Mouse (Mus musculus) intestine, postnatal 0 days (tissue): ENCODE data around the gene Stac3. TPM values are rescaled to one million over a fixed set of nuclear protein-coding genes. Genes with fewer than 3 reads are reported as not detected.

Source experiments
- ATAC-seq: fragments of 200-750 bp; cut with Nextera tagmentation; 2 replicates; pipeline ENCODE4 v1.8.0; 2017; ENCODE audit warnings: mild to moderate bottlenecking, moderate TSS enrichment, moderate library complexity
- H3K27ac ChIP-seq: fragments of 300-500 bp; sonication (generic); 2 replicates; pipeline ENCODE4 v1.5.1; 2014; ENCODE audit warnings: mild to moderate bottlenecking, low read depth, low read length, moderate library complexity
- H3K27me3 ChIP-seq: fragments of 300-500 bp; sonication (generic); replicated peaks from 2 replicates; pipeline ENCODE4 v1.6.1; 2014; ENCODE audit warnings: low read length, mixed read lengths; ENCODE audit not compliant: control insufficient read depth, insufficient read depth
- H3K36me3 ChIP-seq: fragments of 300-500 bp; sonication (generic); 2 replicates; pipeline ENCODE4 v1.6.1; 2014; ENCODE audit warnings: mild to moderate bottlenecking, moderate library complexity; ENCODE audit not compliant: control insufficient read depth, insufficient read depth
- H3K4me1 ChIP-seq: fragments of 300-500 bp; sonication (generic); replicated peaks from 2 replicates; pipeline ENCODE4 v1.6.1; 2014; ENCODE audit warnings: antibody characterized with exemption, low read length, mixed read lengths; ENCODE audit not compliant: control insufficient read depth, insufficient read depth
- H3K4me2 ChIP-seq: fragments of 300-500 bp; sonication (generic); replicated peaks from 2 replicates; pipeline ENCODE4 v1.6.1; 2014; ENCODE audit warnings: low read depth, mild to moderate bottlenecking, moderate library complexity
- H3K4me3 ChIP-seq: fragments of 300-500 bp; sonication (generic); 2 replicates; pipeline ENCODE4 v1.5.1; 2014; ENCODE audit warnings: low read depth, low read length
- H3K9ac ChIP-seq: fragments of 300-500 bp; sonication (generic); 2 replicates; pipeline ENCODE4 v1.6.1; 2014; ENCODE audit warnings: mild to moderate bottlenecking, low read depth, low read length
- H3K9me3 ChIP-seq: fragments of 300-500 bp; sonication (generic); 2 replicates; pipeline ENCODE4 v1.6.1; 2016; ENCODE audit warnings: mixed run types; ENCODE audit not compliant: control insufficient read depth
- CTCF ChIP-seq: sonication (generic); IDR thresholded peaks from 2 replicates; pipeline ENCODE4 v1.5.1; 2016; ENCODE audit warnings: low read depth, mild to moderate bottlenecking, control low read depth, antibody characterized with exemption, moderate library complexity
- WGBS: fragments of 180-500 bp; shearing (Covaris S2); extraction: QIAGEN DNeasy Blood & Tissue Kit; methylation state at CpG from one replicate; pipeline ENCODE4 v1.1.7; 2014; 5-methylcytosine and 5-hydroxymethylcytosine counted together
- polyA plus RNA-seq: library from polyadenylated mRNA; unstranded; fragments of >200 nt; fragmentation: Nextera tagmentation; extraction: Ambion mirVana; gene quantifications from 2 replicates; pipeline ENCODE4 v1.2.1, GENCODE M21; 2015

Stac3 gene
- polyA plus RNA-seq, 1 experiment from 2014 or later: 0.17 TPM

- no peaks in the 10 kb centered on the region for H3K9me3 ChIP-seq
- no peak overlapping the region for H3K27ac ChIP-seq
- no peak for TF ChIP-seq CTCF
- peaks cover 60% of the 10 kb centered on the region for H3K27me3 ChIP-seq
- 5% methylated on average over 7 of the region's 7 CpGs for WGBS
- peak overlapping the region; percentile 53 for H3K4me3 ChIP-seq
- peaks cover 27% of the 10 kb centered on the region for H3K4me1 ChIP-seq
- no peak for ATAC-seq
- H3K9ac ChIP-seq: no peak overlapping the region; the same call in 1 of the 2 replicates
- peak overlapping the region; percentile 96 for H3K4me2 ChIP-seq
- no peaks in the 10 kb centered on the region for H3K36me3 ChIP-seq
Measured at GRCm38 (mm10) chr10:127512307-127512666, 10.8 kb downstream of the Stac3 start.

GRCm38 (mm10) chr10:127512813-127513212 lies 11.3 kb downstream of the Stac3 start:
- no peak overlapping the region; the same call in 1 of the 2 replicates for H3K9ac ChIP-seq

GRCm38 (mm10) chr10:127513501-127514091 lies 12.1 kb downstream of the Stac3 start:
- no peak for TF ChIP-seq CTCF
- Histone ChIP-seq H3K4me1 (peaks cover 27% of the 10 kb centered on the region), H3K9me3 (no peaks in the 10 kb centered on the region), H3K36me3 (peaks cover 10% of the 10 kb centered on the region), H3K27me3 (peaks cover 49% of the 10 kb centered on the region), H3K4me2 (peak overlapping the region; percentile 96), H3K9ac (no peak overlapping the region), H3K27ac (no peak overlapping the region), H3K4me3 (peak overlapping the region; percentile 53; the same call in 1 of the 2 replicates)
- 7% methylated on average over 16 of the region's 16 CpGs for WGBS
- ATAC-seq: no peak

More at GRCm38 (mm10) chr10:127512813-127513212, 11.3 kb downstream of the Stac3 start:
- H3K4me3 ChIP-seq: peak overlapping the region; percentile 53
- H3K27ac ChIP-seq: no peak overlapping the region
- peak overlapping the region; percentile 96 for H3K4me2 ChIP-seq
- peak; percentile 47 for ATAC-seq
- TF ChIP-seq CTCF: peak; percentile 100
- 0% methylated on average over 27 of the region's 27 CpGs for WGBS
- H3K27me3 ChIP-seq: peaks cover 57% of the 10 kb centered on the region
- peaks cover 4% of the 10 kb centered on the region; the same call in 1 of the 2 replicates for H3K36me3 ChIP-seq
- H3K4me1 ChIP-seq: peaks cover 27% of the 10 kb centered on the region
- no peaks in the 10 kb centered on the region for H3K9me3 ChIP-seq

- H3K4me1 ChIP-seq: peaks cover 23% of the 10 kb centered on the region
- peaks cover 45% of the 10 kb centered on the region for H3K27me3 ChIP-seq
- H3K4me2 ChIP-seq: peak overlapping the region; percentile 96; the same call in 1 of the 2 replicates
- no peak for TF ChIP-seq CTCF
- WGBS: 36% methylated on average over 13 of the region's 13 CpGs
- H3K36me3 ChIP-seq: peaks cover 16% of the 10 kb centered on the region
- no peaks in the 10 kb centered on the region for H3K9me3 ChIP-seq
- no peak overlapping the region for H3K9ac ChIP-seq
- ATAC-seq: no peak
- no peak overlapping the region; the same call in 1 of the 2 replicates for H3K4me3 ChIP-seq
- no peak overlapping the region for H3K27ac ChIP-seq
Measured at GRCm38 (mm10) chr10:127514111-127514698, 12.7 kb downstream of the Stac3 start.

GRCm38 (mm10) chr10:127514764-127515163 lies 13.3 kb downstream of the Stac3 start, which contains the start of gene Ndufa4l2:
Ndufa4l2 (plus strand) TSS chr10:127514967.
- no peak for TF ChIP-seq CTCF
- no peak for ATAC-seq
- Histone ChIP-seq H3K27me3 (peaks cover 40% of the 10 kb centered on the region), H3K4me3 (peak within 1 kb of the TSS; percentile 53; the same call in 1 of the 2 replicates), H3K4me1 (peaks cover 22% of the 10 kb centered on the region; the same call in 1 of the 2 replicates), H3K36me3 (peaks cover 18% of the 10 kb centered on the region), H3K9me3 (no peaks in the 10 kb centered on the region), H3K9ac (no peak within 1 kb of the TSS), H3K27ac (no peak within 1 kb of the TSS), H3K4me2 (peak within 1 kb of the TSS; percentile 96)
- WGBS: 34% methylated on average over 6 of the region's 6 CpGs

- TF ChIP-seq CTCF: no peak
- Histone ChIP-seq H3K27ac (no peak overlapping the region), H3K9ac (no peak overlapping the region), H3K4me2 (peak overlapping the region; percentile 63), H3K4me3 (no peak overlapping the region), H3K27me3 (peaks cover 33% of the 10 kb centered on the region), H3K36me3 (peaks cover 18% of the 10 kb centered on the region), H3K4me1 (peaks cover 22% of the 10 kb centered on the region; the same call in 1 of the 2 replicates), H3K9me3 (no peaks in the 10 kb centered on the region)
- no peak for ATAC-seq
- 53% methylated on average over 9 of the region's 9 CpGs for WGBS
Measured at GRCm38 (mm10) chr10:127515271-127515982, 13.9 kb downstream of the Stac3 start.
